Mouse (Mus musculus) midbrain, embryonic 13.5 days (tissue): ENCODE measurements around the gene Gm3404. TPM values are rescaled to one million over a fixed set of nuclear protein-coding genes. Genes with fewer than 3 reads are reported as not detected.
"Not testable (repeated sequence)": the region's sequence is repeated elsewhere in the genome, so short reads cannot be mapped to it uniquely, and the experiment has no call there.

Experiments used
- ATAC-seq: fragments of 200-750 bp; cut with Nextera tagmentation; 2 replicates; pipeline ENCODE4 v1.8.0; 2017; ENCODE audit warnings: mild to moderate bottlenecking, moderate TSS enrichment, moderate library complexity
- H3K27ac ChIP-seq: fragments of 300-500 bp; sonication (generic); 2 replicates; pipeline ENCODE4 v1.5.1; 2015; ENCODE audit warnings: inconsistent platforms, mild to moderate bottlenecking, moderate library complexity
- H3K27me3 ChIP-seq: fragments of 300-500 bp; sonication (generic); 2 replicates; pipeline ENCODE4 v1.6.1; 2015; ENCODE audit warnings: mild to moderate bottlenecking, inconsistent platforms
- H3K36me3 ChIP-seq: fragments of 300-500 bp; sonication (generic); 2 replicates; pipeline ENCODE4 v1.6.1; 2015; ENCODE audit warnings: mild to moderate bottlenecking, inconsistent platforms
- H3K4me1 ChIP-seq: fragments of 300-500 bp; sonication (generic); replicated peaks from 2 replicates; pipeline ENCODE4 v1.6.1; 2015; ENCODE audit warnings: inconsistent platforms
- H3K4me2 ChIP-seq: fragments of 300-500 bp; sonication (generic); replicated peaks from 2 replicates; pipeline ENCODE4 v1.6.1; 2015; ENCODE audit warnings: moderate library complexity, mild to moderate bottlenecking, inconsistent platforms
- H3K4me3 ChIP-seq: fragments of 300-500 bp; sonication (generic); replicated peaks from 2 replicates; pipeline ENCODE4 v1.5.1; 2015; ENCODE audit warnings: mild to moderate bottlenecking, inconsistent platforms
- H3K9ac ChIP-seq: fragments of 300-500 bp; sonication (generic); replicated peaks from 2 replicates; pipeline ENCODE4 v1.6.1; 2015; ENCODE audit warnings: mild to moderate bottlenecking, inconsistent platforms
- H3K9me3 ChIP-seq: fragments of 300-500 bp; sonication (generic); 2 replicates; pipeline ENCODE4 v1.6.1; 2016; ENCODE audit warnings: mild to moderate bottlenecking, inconsistent platforms
- WGBS: fragments of 180-500 bp; shearing (Covaris S2); methylation state at CpG from one replicate; pipeline ENCODE4 v1.1.7; 2015; 5-methylcytosine and 5-hydroxymethylcytosine counted together
- polyA plus RNA-seq: library from polyadenylated mRNA; unstranded; fragments of >200 nt; fragmentation: Nextera tagmentation; extraction: Ambion mirVana; gene quantifications from 2 replicates; pipeline ENCODE4 v1.2.1, GENCODE M21; 2015

Gene Gm3404
- polyA plus RNA-seq, 1 experiment from 2014 or later: not detected

GRCm38 (mm10) chr5:146571830-146572734 lies 46.5 kb downstream of the Gm3404 start:
- WGBS: 65% methylated on average over 6 of the region's 6 CpGs
- not testable (repeated sequence) for H3K9me3 ChIP-seq, H3K9ac ChIP-seq, H3K27me3 ChIP-seq, H3K27ac ChIP-seq, H3K4me1 ChIP-seq, H3K4me2 ChIP-seq, H3K4me3 ChIP-seq, H3K36me3 ChIP-seq
- ATAC-seq: peak; percentile 53

DNA sequence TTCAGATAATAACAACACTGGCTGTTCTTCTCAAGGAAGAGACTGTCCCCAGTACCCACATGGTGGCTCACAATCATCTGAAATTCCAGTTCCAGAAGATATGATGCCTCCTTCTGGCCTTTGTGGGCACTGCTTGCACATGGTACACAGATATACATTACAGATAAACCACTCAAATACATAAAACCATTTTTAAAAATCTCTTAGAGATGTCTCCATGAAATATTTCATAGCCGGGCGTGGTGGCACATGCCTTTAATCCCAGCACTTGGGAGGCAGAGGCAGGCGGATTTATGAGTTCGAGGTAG lies 47.1 kb downstream of the Gm3404 start:
- WGBS: 92% methylated on average over 4 of the region's 4 CpGs

GRCm38 (mm10) chr5:146576668-146577067 lies 51.1 kb downstream of the Gm3404 start:
- no peak for ATAC-seq
- 90% methylated on average over 3 of the region's 3 CpGs for WGBS
- Histone ChIP-seq H3K4me2 (no peak overlapping the region), H3K36me3 (no peaks in the 10 kb centered on the region), H3K9ac (no peak overlapping the region), H3K4me1 (no peaks in the 10 kb centered on the region), H3K27ac (no peak overlapping the region), H3K27me3 (no peaks in the 10 kb centered on the region), H3K4me3 (no peak overlapping the region), H3K9me3 (no peaks in the 10 kb centered on the region)

More for the DNA sequence above, 47.1 kb downstream of the Gm3404 start:
- not testable (repeated sequence) for H3K4me1 ChIP-seq, H3K27ac ChIP-seq, H3K27me3 ChIP-seq, H3K9ac ChIP-seq, H3K4me3 ChIP-seq, ATAC-seq, H3K9me3 ChIP-seq, H3K4me2 ChIP-seq, H3K36me3 ChIP-seq

Other genes with a start within 250 kb of the Gm3404 start
- 11.5 and 12.1 TPM in 2 replicates for gene Wasf3, start 140.8 kb upstream of the Gm3404 start, polyA plus RNA-seq
- gene Gm6408, start 43.8 kb upstream of the Gm3404 start, polyA plus RNA-seq: not detected in 2 replicates
- not detected in 2 replicates for gene Gm6370, start 34.4 kb upstream of the Gm3404 start, polyA plus RNA-seq
- not detected in 2 replicates for gene 4930449I24Rik, start 23.4 kb upstream of the Gm3404 start, polyA plus RNA-seq
- not detected in 2 replicates for gene Gm3402, start 11.7 kb upstream of the Gm3404 start, polyA plus RNA-seq
- not detected in 2 replicates for gene Gm3409, start 11.8 kb downstream of the Gm3404 start, polyA plus RNA-seq
- not detected in 2 replicates for gene Gm3415, start 30.3 kb downstream of the Gm3404 start, polyA plus RNA-seq
- 6.7 and 6.8 TPM in 2 replicates for gene Gpr12, start 59.4 kb downstream of the Gm3404 start, polyA plus RNA-seq